Mouse (Mus musculus) limb, embryonic 14.5 days (tissue): ENCODE measurements around the gene Rnf213. TPM values are rescaled to one million over a fixed set of nuclear protein-coding genes. Genes with fewer than 3 reads are reported as not detected.

Source experiments
- ATAC-seq: fragments of 200-750 bp; cut with Nextera tagmentation; 2 replicates; pipeline ENCODE4 v1.8.0; 2017; ENCODE audit warnings: low read depth, moderate number of reproducible peaks, moderate TSS enrichment; ENCODE audit not compliant: low FRiP score
- DNase-seq: peaks from one replicate; pipeline ENCODE4 v3.0.0-alpha.2; 2015; ENCODE audit warnings: low spot score
- H3K27ac ChIP-seq: fragments of 300-500 bp; sonication (generic); replicated peaks from 2 replicates; pipeline ENCODE4 v1.5.1; 2014; ENCODE audit warnings: low read depth, mild to moderate bottlenecking, low read length, moderate library complexity, mixed read lengths
- H3K27me3 ChIP-seq: fragments of 300-500 bp; sonication (generic); 2 replicates; pipeline ENCODE4 v1.6.1; 2014; ENCODE audit warnings: low read length, mixed read lengths; ENCODE audit not compliant: control insufficient read depth, insufficient read depth
- H3K36me3 ChIP-seq: fragments of 300-500 bp; sonication (generic); 2 replicates; pipeline ENCODE4 v1.6.1; 2014; ENCODE audit warnings: mild to moderate bottlenecking, low read length, moderate library complexity, mixed read lengths; ENCODE audit not compliant: control insufficient read depth, insufficient read depth
- H3K4me1 ChIP-seq: fragments of 300-500 bp; sonication (generic); 2 replicates; pipeline ENCODE4 v1.6.1; 2014; ENCODE audit warnings: antibody characterized with exemption, low read length, mixed read lengths; ENCODE audit not compliant: control insufficient read depth, insufficient read depth
- H3K4me2 ChIP-seq: fragments of 300-500 bp; sonication (generic); replicated peaks from 2 replicates; pipeline ENCODE4 v1.6.1; 2014; ENCODE audit warnings: low read depth, mild to moderate bottlenecking, low read length, moderate library complexity; ENCODE audit not compliant: severe bottlenecking
- H3K4me3 ChIP-seq: fragments of 300-500 bp; sonication (generic); replicated peaks from 2 replicates; pipeline ENCODE4 v1.5.1; 2014; ENCODE audit warnings: low read length
- H3K9ac ChIP-seq: fragments of 300-500 bp; sonication (generic); 2 replicates; pipeline ENCODE4 v1.6.1; 2014; ENCODE audit warnings: mild to moderate bottlenecking, low read depth, low read length, moderate library complexity; ENCODE audit not compliant: severe bottlenecking
- H3K9me3 ChIP-seq: fragments of 300-500 bp; sonication (generic); 2 replicates; pipeline ENCODE4 v1.6.1; 2016; ENCODE audit warnings: low read length; ENCODE audit not compliant: control insufficient read depth
- POLR2A ChIP-seq: fragments of 200-500 bp; IDR thresholded peaks from 2 replicates; pipeline ENCODE4 v1.8.0; 2012; ENCODE audit warnings: inconsistent platforms, mild to moderate bottlenecking, moderate library complexity, borderline replicate concordance; ENCODE audit not compliant: insufficient read depth, insufficient read length; ENCODE audit errors: extremely low read depth
- WGBS: fragments of 180-500 bp; shearing (Covaris S2); extraction: QIAGEN DNeasy Blood & Tissue Kit; methylation state at CpG from one replicate; pipeline ENCODE4 v1.1.7; 2014; 5-methylcytosine and 5-hydroxymethylcytosine counted together
- polyA plus RNA-seq, 2 experiments: library from polyadenylated mRNA; depleted of rRNA in 1 of 2; stranded (reverse) in 1 of 2; unstranded in 1 of 2; fragments of >200 nt; fragmentation: Nextera tagmentation in 1 of 2; extraction: Ambion mirVana in 1 of 2; gene quantifications; 2 replicates each; pipeline versions ENCODE4 v1.2.1 to v1.2.3; 2012 to 2014

Rnf213 gene
- 9.2 and 9.5 TPM in 2 replicates for polyA plus RNA-seq (2012; rRNA removed)
- 5.8 and 7.5 TPM in 2 replicates for polyA plus RNA-seq (2014; fragmentation: Nextera tagmentation; extraction: Ambion mirVana)

- peak; percentile 44 for DNase-seq
- H3K27ac ChIP-seq: peak within 1 kb of the TSS; percentile 33
- H3K9ac ChIP-seq: peak within 1 kb of the TSS; percentile 49
- H3K4me3 ChIP-seq: peak within 1 kb of the TSS; percentile 51
- H3K4me2 ChIP-seq: peak within 1 kb of the TSS; percentile 72
- ATAC-seq: peak; percentile 77
- no peaks in the 10 kb centered on the region for H3K36me3 ChIP-seq
- TF ChIP-seq POLR2A: no peak
- H3K27me3 ChIP-seq: peaks cover 18% of the 10 kb centered on the region; the same call in 1 of the 2 replicates
- H3K9me3 ChIP-seq: no peaks in the 10 kb centered on the region
- peaks cover 19% of the 10 kb centered on the region for H3K4me1 ChIP-seq
- under 1% methylated on average over 19 of the region's 19 CpGs for WGBS
Observed at GRCm38 (mm10) chr11:119392800-119393482, at the start of gene Rnf213. Gene Rnf213 (plus strand): TSS chr11:119393100.

DNA sequence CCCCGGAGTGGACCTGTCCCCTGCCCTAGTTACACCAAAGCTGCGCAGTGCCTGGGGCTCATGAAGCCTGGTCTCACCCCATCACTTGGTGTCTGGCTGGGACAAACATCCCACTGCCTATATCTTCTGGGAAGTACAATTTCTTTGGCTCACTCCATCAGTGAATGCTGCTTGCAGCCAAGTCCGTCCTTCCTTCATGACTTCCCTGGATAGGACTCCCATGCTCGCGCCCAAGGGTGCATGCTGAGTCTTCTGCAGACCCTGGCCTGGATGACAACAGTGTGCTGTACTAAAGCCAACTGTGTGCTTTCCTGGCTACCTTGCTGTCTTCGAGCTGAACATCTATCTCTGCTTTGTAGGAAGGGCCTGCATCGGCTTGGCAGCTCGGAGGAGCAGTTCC, 48.7 kb upstream of the Rnf213 start:
- H3K27me3 ChIP-seq: no peaks in the 10 kb centered on the region

GRCm38 (mm10) chr11:119344865-119345264, 48.0 kb upstream of the Rnf213 start:
- Histone ChIP-seq H3K9ac (no peak overlapping the region), H3K9me3 (no peaks in the 10 kb centered on the region), H3K36me3 (no peaks in the 10 kb centered on the region), H3K4me3 (no peak overlapping the region), H3K4me2 (no peak overlapping the region), H3K27me3 (no peaks in the 10 kb centered on the region), H3K4me1 (no peaks in the 10 kb centered on the region), H3K27ac (no peak overlapping the region)
- 63% methylated on average over 6 of the region's 6 CpGs for WGBS
- DNase-seq (no peak), ATAC-seq (no peak)
- no peak for TF ChIP-seq POLR2A

More for the DNA sequence above, 48.7 kb upstream of the Rnf213 start:
- Histone ChIP-seq H3K4me3 (no peak overlapping the region), H3K36me3 (no peaks in the 10 kb centered on the region), H3K27ac (no peak overlapping the region), H3K4me2 (no peak overlapping the region), H3K4me1 (no peaks in the 10 kb centered on the region), H3K9me3 (no peaks in the 10 kb centered on the region), H3K9ac (no peak overlapping the region)
- TF ChIP-seq POLR2A: no peak
- DNase-seq (no peak), ATAC-seq (no peak)
- WGBS: 90% methylated on average over 8 of the region's 8 CpGs

- H3K9ac ChIP-seq: no peak overlapping the region
- WGBS: 86% methylated on average over 4 of the region's 4 CpGs
- no peaks in the 10 kb centered on the region for H3K9me3 ChIP-seq
- no peak for ATAC-seq
- TF ChIP-seq POLR2A: no peak
- no peak overlapping the region for H3K4me3 ChIP-seq
- H3K4me1 ChIP-seq: no peaks in the 10 kb centered on the region
- H3K4me2 ChIP-seq: no peak overlapping the region
- no peaks in the 10 kb centered on the region for H3K36me3 ChIP-seq
- H3K27me3 ChIP-seq: no peaks in the 10 kb centered on the region
- H3K27ac ChIP-seq: no peak overlapping the region
- no peak for DNase-seq
Observed at GRCm38 (mm10) chr11:119347125-119347524, 45.8 kb upstream of the Rnf213 start.

DNA sequence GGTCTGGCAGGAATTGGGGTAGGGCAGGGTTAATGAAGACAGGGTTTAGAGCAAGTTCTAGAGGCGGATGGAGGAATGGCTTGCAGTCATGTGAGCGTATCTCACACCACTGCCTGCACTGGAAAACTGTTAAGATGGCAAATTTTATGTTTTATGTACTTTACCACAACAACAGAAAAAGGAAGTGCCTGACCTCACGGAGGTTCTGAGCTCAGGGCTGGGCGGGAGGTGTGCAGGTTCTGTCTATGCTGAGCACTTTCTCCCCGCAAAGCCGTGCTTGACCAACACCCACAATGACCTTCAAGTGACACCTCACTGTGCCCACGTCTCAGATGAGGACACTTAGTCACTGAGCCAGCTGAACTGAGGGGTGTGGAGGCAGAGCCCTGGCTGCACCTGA, 40.8 kb upstream of the Rnf213 start:
- DNase-seq: no peak
- 77% methylated on average over 7 of the region's 7 CpGs for WGBS
- Histone ChIP-seq H3K4me2 (no peak overlapping the region), H3K27ac (no peak overlapping the region), H3K36me3 (no peaks in the 10 kb centered on the region), H3K4me1 (peaks cover 9% of the 10 kb centered on the region), H3K9me3 (no peaks in the 10 kb centered on the region), H3K4me3 (no peak overlapping the region), H3K27me3 (no peaks in the 10 kb centered on the region), H3K9ac (no peak overlapping the region)
- ATAC-seq: no peak
- no peak for TF ChIP-seq POLR2A
